Mouse (Mus musculus) CD4-positive, CD25-positive, alpha-beta regulatory T cell, adult 2 months (primary cell): ENCODE data around the gene Setdb1.
A peak's percentile ranks its signal among the peaks of the same experiment; 100 is the strongest.

Experiments used
- DNase-seq: peaks from one replicate; pipeline ENCODE4 v3.0.0-alpha.2; 2012; ENCODE audit warnings: low read depth, low spot score

Setdb1 gene

GRCm38 (mm10) chr3:95292899-95293298 is 64.1 kb downstream of the Setdb1 start:
- DNase-seq = no peak

GRCm38 (mm10) chr3:95291041-95291440 is 66.0 kb downstream of the Setdb1 start:
- DNase-seq = no peak

DNA sequence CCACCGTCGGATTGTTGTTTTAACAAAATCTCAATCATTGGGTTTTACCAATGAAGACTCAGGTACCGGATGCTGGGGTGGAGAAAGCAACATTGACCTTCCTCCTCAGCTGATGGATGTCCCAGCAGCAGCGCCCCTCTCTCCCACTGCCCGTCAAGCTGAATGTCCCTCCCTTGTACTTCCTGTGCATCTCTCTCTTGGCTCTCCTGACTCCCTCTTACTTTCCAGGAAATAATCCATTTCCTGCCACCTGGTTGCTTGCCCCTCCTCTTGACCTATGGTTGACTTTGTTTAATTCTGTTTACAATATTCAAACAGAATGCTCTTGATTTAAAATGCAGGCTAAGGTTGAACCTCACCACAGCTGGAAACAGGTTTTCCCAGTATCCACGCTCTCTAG is 66.8 kb downstream of the Setdb1 start:
- no peak for DNase-seq

DNA sequence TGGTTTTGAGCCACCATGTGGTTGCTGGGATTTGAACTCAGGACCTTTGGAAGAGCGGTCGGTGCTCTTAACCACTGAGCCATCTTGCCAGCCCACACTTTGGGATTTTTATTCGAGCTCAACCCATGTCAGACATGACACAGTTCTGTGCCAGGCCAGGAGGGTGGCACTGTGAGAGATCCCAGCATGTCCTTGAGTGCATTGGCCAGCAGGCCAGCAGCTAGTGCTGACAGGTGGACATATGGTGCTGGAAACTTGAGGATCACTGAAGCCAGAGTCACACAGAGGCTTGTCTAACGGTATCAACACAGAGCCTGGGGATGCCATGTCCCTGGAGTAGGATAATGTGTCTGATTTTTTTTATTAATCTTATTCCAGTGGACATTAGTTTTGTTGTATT is 67.6 kb downstream of the Setdb1 start:
- DNase-seq = no peak

DNA sequence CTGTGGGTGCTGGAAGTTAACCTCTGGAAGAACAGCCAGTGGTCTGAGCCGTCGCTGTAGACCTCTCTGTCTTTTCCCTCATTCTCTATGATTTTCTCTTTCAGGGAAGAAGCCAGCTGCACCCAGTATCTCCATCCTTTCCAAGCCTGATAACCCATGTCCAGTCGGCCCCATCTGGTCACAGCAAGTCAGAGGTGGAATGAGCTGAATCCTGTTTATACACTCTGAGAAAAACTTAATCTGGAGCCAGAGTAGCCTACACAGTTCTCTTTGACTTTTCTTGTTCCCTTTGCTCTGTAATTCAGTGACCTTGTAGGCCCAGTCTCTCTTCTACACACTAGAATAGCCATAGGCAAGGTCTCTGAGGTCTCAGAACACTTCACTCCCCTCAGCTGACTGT is 69.5 kb downstream of the Setdb1 start:
- DNase-seq = no peak

GRCm38 (mm10) chr3:95286510-95286909 is 70.5 kb downstream of the Setdb1 start:
- no peak for DNase-seq

DNA sequence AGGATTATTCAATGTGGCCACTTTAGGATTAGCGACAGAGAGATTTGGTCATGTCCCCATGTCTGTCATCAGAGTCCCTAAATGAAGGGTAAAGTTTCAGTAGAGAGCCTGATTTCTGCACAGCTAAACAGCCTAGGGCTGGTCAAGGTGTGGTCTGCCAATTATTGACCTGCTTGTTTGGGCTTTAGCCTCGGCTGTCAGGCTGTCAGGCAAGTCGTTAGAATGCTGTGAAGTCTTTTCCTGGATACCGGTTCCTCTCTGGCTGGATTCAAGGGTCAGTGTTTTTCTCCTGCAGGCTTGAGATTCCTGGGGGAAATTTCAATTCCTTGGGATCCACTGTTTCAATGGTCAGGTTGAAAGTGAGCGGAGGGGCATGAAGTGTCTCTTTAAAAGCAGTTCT is 71.0 kb downstream of the Setdb1 start:
- no peak for DNase-seq

DNA sequence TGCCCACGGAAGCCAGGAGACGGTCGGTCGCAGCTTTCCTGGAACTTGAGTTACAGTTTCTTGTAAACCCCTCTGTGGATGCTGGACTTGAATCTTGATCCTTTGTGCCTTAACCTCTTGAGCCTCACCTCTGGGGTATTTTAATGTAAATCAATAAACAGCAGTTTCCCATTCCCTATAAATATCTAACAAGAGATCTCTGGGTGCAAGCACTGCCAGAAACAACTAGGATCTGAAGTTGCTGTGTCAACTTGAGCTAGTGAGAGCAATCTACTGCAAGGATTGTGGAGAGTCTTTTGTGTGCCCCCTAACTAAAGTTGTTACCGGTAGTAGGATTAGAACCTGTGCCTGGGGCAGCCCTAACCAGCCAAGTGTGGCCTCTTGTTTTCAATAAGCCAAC is 71.6 kb downstream of the Setdb1 start:
- no peak for DNase-seq

GRCm38 (mm10) chr3:95284501-95285281 is 72.3 kb downstream of the Setdb1 start:
- DNase-seq = no peak

DNA sequence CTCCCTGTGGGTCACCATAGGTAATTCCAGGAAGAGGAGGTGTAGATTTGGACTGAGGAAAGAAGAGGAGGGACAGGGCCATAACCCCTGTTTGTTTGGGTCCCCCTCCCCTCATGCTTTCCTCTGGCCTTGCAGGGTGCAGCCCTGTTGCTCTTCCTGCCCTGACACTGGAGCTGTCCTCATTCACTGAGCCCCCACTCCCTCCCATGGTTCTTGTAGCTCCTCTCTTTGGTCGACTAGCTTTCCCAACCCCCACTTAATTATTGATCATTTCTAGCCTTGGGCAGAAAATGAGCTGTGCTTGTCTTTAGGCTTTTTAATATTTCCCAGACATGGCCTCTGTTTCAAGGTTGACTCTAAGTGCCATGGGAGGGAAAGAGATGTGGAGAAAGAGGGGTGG is 72.9 kb downstream of the Setdb1 start:
- no peak for DNase-seq

- no peak for DNase-seq
These were observed 73.4 kb downstream of the Setdb1 start for GRCm38 (mm10) chr3:95283589-95283941.

GRCm38 (mm10) chr3:95282865-95283588 is 74.0 kb downstream of the Setdb1 start:
- DNase-seq = peak; percentile 56

- DNase-seq = peak; percentile 47
These were observed 74.6 kb downstream of the Setdb1 start for GRCm38 (mm10) chr3:95282381-95282864.

DNA sequence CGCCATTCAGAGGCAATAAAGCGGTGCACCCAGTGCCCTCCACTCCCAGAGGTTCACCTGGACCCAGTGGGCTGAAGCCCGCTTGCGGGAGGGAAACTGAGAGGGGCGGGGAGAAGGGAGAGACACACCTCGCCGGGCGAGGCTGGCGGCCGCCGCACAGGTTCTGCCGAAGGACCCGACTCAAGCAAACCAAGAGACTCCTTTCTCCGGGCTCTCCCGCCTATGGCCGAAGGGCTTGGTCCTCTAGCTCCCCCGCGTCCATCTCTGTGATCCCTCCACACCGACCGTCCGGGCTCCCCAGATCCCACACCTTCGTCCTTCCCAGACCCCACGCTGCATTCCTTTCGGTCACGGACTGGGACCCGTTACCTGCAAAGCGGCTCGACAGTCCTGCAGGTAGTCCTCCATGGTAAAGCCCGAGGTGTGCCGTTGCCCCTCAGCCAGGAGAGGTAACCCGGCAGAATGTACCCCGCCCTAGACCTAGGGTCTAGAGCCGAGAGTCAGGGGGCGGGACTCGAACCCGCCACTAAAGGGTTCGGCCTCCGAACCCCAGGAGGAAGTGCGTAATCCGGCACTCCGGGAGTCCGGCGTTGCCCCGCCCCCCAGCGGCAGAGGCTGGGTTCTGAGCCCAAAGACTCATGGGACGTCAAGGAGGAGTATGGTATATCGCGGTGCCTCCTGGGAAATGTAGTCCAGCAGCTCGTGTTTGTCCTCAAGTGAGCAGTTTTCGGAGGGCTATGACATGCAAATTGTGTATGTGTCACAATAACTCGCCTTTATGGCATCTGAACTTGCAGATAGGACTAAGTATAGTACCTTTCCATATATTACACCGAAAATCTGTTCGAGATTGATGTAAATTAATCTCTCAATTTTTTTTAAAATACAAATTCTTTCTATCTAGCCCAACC is 75.5 kb downstream of the Setdb1 start, which contains the start of the genes Mindy1 and Prune1:
Gene Mindy1 (plus strand): TSS at position 130 of the 911 bp plus-strand sequence.
Gene Prune1 (minus strand): TSS at position 861 of the 911 bp plus-strand sequence.
- DNase-seq = peak; percentile 98

DNA sequence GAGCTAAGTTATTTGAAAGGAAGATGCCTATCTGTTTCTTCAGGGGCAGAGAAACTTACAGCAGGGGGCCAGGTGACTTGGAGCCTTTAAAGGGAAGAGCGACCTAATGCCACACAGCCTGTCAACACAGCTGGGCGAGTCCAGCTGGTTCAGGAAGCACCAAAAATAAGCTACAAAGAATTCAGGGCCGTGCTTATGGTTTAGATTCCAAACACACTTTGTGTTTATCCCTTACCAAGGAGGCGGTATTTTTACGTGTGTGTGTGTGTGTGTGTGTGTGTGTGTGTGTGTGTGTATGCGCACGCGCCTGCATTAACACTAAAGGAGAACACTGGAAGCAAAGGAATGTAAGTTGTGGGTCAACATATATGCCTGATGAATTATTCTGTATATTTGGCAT is 76.3 kb downstream of the Setdb1 start:
- DNase-seq = peak; percentile 33

DNA sequence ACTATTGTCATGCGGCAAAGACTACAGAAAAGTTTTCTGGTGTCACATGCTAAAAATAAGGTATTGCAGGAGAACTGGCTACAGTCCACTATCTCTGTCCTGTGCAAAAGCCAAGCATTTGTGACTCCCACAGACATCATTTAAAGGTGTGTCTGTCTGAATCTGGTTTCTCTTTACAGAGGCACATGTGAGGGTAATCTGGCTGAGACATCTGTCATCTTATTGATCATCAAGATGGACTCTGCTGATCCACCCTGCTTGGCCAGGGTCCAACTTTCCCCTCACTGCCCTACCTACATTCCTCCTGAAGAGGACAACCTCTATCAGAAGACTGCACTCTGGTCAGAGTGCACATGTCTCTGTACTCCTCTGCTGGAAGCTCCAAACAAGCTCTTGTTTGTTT is 79.9 kb downstream of the Setdb1 start:
- DNase-seq = no peak

GRCm38 (mm10) chr3:95276428-95276934 is 80.5 kb downstream of the Setdb1 start:
- DNase-seq = no peak

DNA sequence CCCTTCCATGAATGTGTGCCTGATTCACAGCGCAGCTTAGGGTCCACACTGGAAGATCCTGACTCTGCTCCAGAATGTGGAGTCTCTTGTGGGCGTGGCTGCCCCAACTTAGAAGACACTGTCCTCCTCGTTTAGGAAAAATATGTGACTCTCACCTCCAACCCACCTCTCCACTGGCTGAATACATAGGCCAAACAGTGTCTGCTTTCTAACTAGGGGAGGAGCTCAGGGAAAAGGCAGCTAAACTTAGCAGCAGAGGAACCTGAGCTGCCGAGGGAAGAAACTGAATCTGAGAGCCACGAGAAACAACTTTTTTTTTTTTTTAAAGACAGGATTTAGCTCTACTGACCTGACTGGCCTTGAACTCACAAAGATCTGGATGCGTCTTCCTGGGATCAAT is 81.8 kb downstream of the Setdb1 start:
- no peak for DNase-seq

DNA sequence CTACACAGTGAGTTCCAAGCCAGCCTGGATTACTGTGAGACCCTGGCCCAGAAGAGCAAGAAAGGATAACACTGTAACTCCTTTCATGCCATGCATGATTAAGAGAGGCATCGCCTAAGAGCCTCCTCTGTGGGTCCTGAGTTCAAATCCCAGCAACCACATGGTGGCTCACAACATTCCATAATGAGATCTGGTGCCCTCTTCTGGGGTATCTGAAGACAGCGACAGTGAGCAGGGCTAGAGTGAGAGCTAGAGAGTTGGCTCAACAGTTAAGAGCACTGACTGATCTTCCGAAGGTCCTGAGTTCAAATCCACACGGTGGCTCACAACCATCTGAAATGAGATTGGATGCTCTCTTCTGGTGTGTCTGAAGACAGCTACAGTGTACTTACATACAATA is 82.5 kb downstream of the Setdb1 start:
- no peak for DNase-seq
